Mouse (Mus musculus) erythroblast, embryonic 14.5 days (primary cell): ENCODE data around the gene Fen1.

Source experiments
- GATA1 ChIP-seq: IDR thresholded peaks from 2 replicates; pipeline ENCODE4 v1.6.1; 2012; ENCODE audit warnings: low read length, inconsistent platforms, mixed read lengths
- TAL1 ChIP-seq: IDR thresholded peaks from 3 replicates; pipeline ENCODE4 v1.6.1; 2012; ENCODE audit warnings: low read length, inconsistent platforms, mixed read lengths

- TF ChIP-seq TAL1 (no peak), GATA1 (no peak)
These were observed 20.9 kb upstream of the Fen1 start for GRCm38 (mm10) chr19:10224637-10225453.
